Comparison of ENCODE assay signal across 27 mouse cellular contexts in the genomic region with DNA sequence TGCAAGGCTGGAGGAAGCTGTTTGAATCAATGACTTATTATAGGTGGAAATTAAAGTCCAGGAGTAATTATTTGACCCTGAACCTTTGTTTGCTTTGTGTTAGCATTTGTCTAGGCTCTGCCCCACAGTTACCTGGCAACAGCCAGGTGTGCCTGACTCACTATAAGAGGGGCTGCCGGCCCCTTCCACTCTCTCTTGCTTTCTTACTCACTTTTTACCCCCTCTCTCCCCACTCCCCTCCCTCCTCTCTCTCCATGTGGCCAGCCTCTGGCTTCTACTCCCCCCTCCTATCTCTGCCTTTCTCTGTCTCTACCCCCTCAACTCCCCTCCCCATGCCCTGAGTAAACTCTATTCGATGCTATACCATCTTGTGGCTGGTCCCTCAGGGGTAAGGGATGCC. TPM values are rescaled to one million over a fixed set of nuclear protein-coding genes. Genes with fewer than 3 reads are reported as not detected.
DNase-seq lines count a peak whose midpoint lies in the region; ATAC-seq and TF ChIP-seq lines count a peak whose summit lies in the region.
"Had no signal": no experiment of that assay in that cellular context is flagged by ENCODE, and none has a peak within 500 bp of the region (broad histone marks: within the 10 kb centered on the region; RNA-seq: fewer than 3 reads in every experiment).

No protein-coding gene starts in this region.

- no peak overlapping the region for H3K9ac ChIP-seq in midbrain, embryonic 12.5 days (replicated peaks)
- H3K9ac ChIP-seq in midbrain, postnatal 0 days (replicated peaks; ENCODE audit: low read length, poor library complexity, severe bottlenecking) = no peak overlapping the region
- no peak overlapping the region for H3K9ac ChIP-seq in stomach, embryonic 14.5 days (replicated peaks; ENCODE audit: low read depth, low read length)
- H3K9ac ChIP-seq in stomach, postnatal 0 days (ENCODE audit: low read length) = no peak overlapping the region
- H3K9ac ChIP-seq: embryonic facial prominence, embryonic 15.5 days had no signal

- peak; percentile 56 for DNase-seq in heart, adult 11 months
- no peak for DNase-seq in heart, adult 9 months (ENCODE audit: low spot score in 2 of 2)
- DNase-seq in kidney, adult 9 months = peak; percentile 51
- DNase-seq in kidney, adult 18-20 months = no peak
- no peak for DNase-seq in midbrain, postnatal 0 days (ENCODE audit: low spot score)
- DNase-seq in stomach, postnatal 0 days (ENCODE audit: low spot score) = no peak
- DNase-seq: adrenal gland, adult 8-10 months; adrenal gland, postnatal 36 days; B cell, adult 2 months; cerebellum, adult 8-10 months; cerebellum, postnatal 14 days; embryo, embryonic 11 days; gastrocnemius, adult 2 months; gastrocnemius, postnatal 25 days; heart, postnatal 10 days; heart, postnatal 4 days had no signal

- H3K9me3 ChIP-seq in midbrain, embryonic 12.5 days = no peaks in the 10 kb centered on the region
- H3K9me3 ChIP-seq in midbrain, postnatal 0 days (ENCODE audit: low read length) = no peaks in the 10 kb centered on the region
- H3K9me3 ChIP-seq in stomach, embryonic 14.5 days (ENCODE audit: control insufficient read depth, low read depth, low read length) = no peaks in the 10 kb centered on the region
- H3K9me3 ChIP-seq in stomach, postnatal 0 days (ENCODE audit: control insufficient read depth, low read length) = no peaks in the 10 kb centered on the region
- H3K9me3 ChIP-seq: embryonic facial prominence, embryonic 15.5 days; forebrain, embryonic 10.5 days; G1E; heart, embryonic 10.5 days had no signal

- no peak overlapping the region for H3K4me3 ChIP-seq in midbrain, embryonic 12.5 days
- no peak overlapping the region for H3K4me3 ChIP-seq in midbrain, postnatal 0 days (ENCODE audit: low read depth, low read length)
- H3K4me3 ChIP-seq in stomach, embryonic 14.5 days (ENCODE audit: low read depth, low read length) = no peak overlapping the region
- no peak overlapping the region for H3K4me3 ChIP-seq in stomach, postnatal 0 days (ENCODE audit: low read depth, low read length)
- H3K4me3 ChIP-seq: embryonic facial prominence, embryonic 15.5 days; erythroblast, embryonic 14.5 days; forebrain, embryonic 10.5 days; gastrocnemius, adult 2 months; heart, embryonic 10.5 days had no signal

- no peak for TF ChIP-seq EP300 in stomach, postnatal 0 days (optimal IDR thresholded peaks at IDR 0.05)

- H3K4me1 ChIP-seq in midbrain, embryonic 12.5 days = peaks cover 13% of the 10 kb centered on the region
- no peaks in the 10 kb centered on the region for H3K4me1 ChIP-seq in midbrain, postnatal 0 days (ENCODE audit: insufficient read depth, low read length)
- no peaks in the 10 kb centered on the region for H3K4me1 ChIP-seq in stomach, embryonic 14.5 days (ENCODE audit: control insufficient read depth, insufficient read depth, low read length)
- no peaks in the 10 kb centered on the region for H3K4me1 ChIP-seq in stomach, postnatal 0 days (replicated peaks; ENCODE audit: control insufficient read depth, insufficient read depth)
- H3K4me1 ChIP-seq: embryonic facial prominence, embryonic 15.5 days had no signal

- H3K27ac ChIP-seq in midbrain, embryonic 12.5 days (replicated peaks) = 0 out of 2 replicates have a peak overlapping the region, but pooled peaks have one; percentile 39
- no peak overlapping the region for H3K27ac ChIP-seq in midbrain, postnatal 0 days (ENCODE audit: low read depth, low read length)
- H3K27ac ChIP-seq in stomach, embryonic 14.5 days (ENCODE audit: low read length) = no peak overlapping the region
- H3K27ac ChIP-seq in stomach, postnatal 0 days (replicated peaks) = no peak overlapping the region
- H3K27ac ChIP-seq: embryonic facial prominence, embryonic 15.5 days; forebrain, embryonic 10.5 days; gastrocnemius, adult 2 months; heart, embryonic 10.5 days had no signal

- H3K36me3 ChIP-seq in midbrain, embryonic 12.5 days = no peaks in the 10 kb centered on the region
- no peaks in the 10 kb centered on the region for H3K36me3 ChIP-seq in midbrain, postnatal 0 days (ENCODE audit: insufficient read depth, low read length)
- H3K36me3 ChIP-seq in stomach, embryonic 14.5 days (ENCODE audit: control insufficient read depth, insufficient read depth, low read length) = no peaks in the 10 kb centered on the region
- no peaks in the 10 kb centered on the region for H3K36me3 ChIP-seq in stomach, postnatal 0 days (ENCODE audit: control insufficient read depth, insufficient read depth, low read length)
- H3K36me3 ChIP-seq: embryonic facial prominence, embryonic 15.5 days; forebrain, embryonic 10.5 days; G1E; heart, embryonic 10.5 days had no signal

- 52% methylated on average over 2 of the region's 2 CpGs for WGBS in midbrain, embryonic 12.5 days
- WGBS in midbrain, postnatal 0 days = 68% methylated on average over 2 of the region's 2 CpGs
- WGBS in stomach, embryonic 14.5 days = 54% methylated on average over 2 of the region's 2 CpGs
- WGBS in stomach, postnatal 0 days = 38% methylated on average over 2 of the region's 2 CpGs

- no peak overlapping the region for H3K4me2 ChIP-seq in midbrain, embryonic 12.5 days (replicated peaks)
- H3K4me2 ChIP-seq in midbrain, postnatal 0 days (ENCODE audit: low read depth, low read length, poor library complexity, severe bottlenecking) = no peak overlapping the region
- no peak overlapping the region for H3K4me2 ChIP-seq in stomach, embryonic 14.5 days (replicated peaks; ENCODE audit: low read depth, low read length)
- no peak overlapping the region for H3K4me2 ChIP-seq in stomach, postnatal 0 days (replicated peaks; ENCODE audit: low read depth)
- H3K4me2 ChIP-seq: embryonic facial prominence, embryonic 15.5 days had no signal

- ATAC-seq in midbrain, embryonic 12.5 days (ENCODE audit: low FRiP score, low read depth) = peak; percentile 39; the same call in 1 of the 2 replicates
- ATAC-seq in midbrain, postnatal 0 days (ENCODE audit: low FRiP score) = no peak
- 0 out of 2 replicates have a peak, but pooled peaks have one; percentile 33 for ATAC-seq in stomach, embryonic 14.5 days (ENCODE audit: insufficient number of reproducible peaks, insufficient read depth, low FRiP score, low read depth)
- no peak for ATAC-seq in stomach, postnatal 0 days (ENCODE audit: low FRiP score, low TSS enrichment)
- ATAC-seq: CD4-positive, CD25-positive, alpha-beta regulatory T cell, adult 4 months; forebrain, embryonic 14.5 days had no signal

- no peak for TF ChIP-seq CTCF in midbrain, postnatal 0 days (IDR thresholded peaks at IDR 0.05)
- TF ChIP-seq CTCF in stomach, postnatal 0 days (IDR thresholded peaks at IDR 0.05; ENCODE audit: low read depth) = no peak

- H3K27me3 ChIP-seq in midbrain, embryonic 12.5 days = no peaks in the 10 kb centered on the region
- no peaks in the 10 kb centered on the region for H3K27me3 ChIP-seq in midbrain, postnatal 0 days (ENCODE audit: insufficient read depth, low read length)
- no peaks in the 10 kb centered on the region for H3K27me3 ChIP-seq in stomach, embryonic 14.5 days (ENCODE audit: control insufficient read depth, insufficient read depth, low read length)
- H3K27me3 ChIP-seq in stomach, postnatal 0 days (ENCODE audit: control insufficient read depth, insufficient read depth, low read length) = no peaks in the 10 kb centered on the region
- H3K27me3 ChIP-seq: embryonic facial prominence, embryonic 15.5 days had no signal

RNA-seq across cellular contexts. Expression of gene Osbpl6, which starts 33.2 kb away (rescaled TPM):
- 16.0 and 17.1 TPM in 2 replicates for polyA plus RNA-seq in midbrain, embryonic 12.5 days (2016; fragmentation: Nextera tagmentation; extraction: Ambion mirVana)
- 17.0 and 20.4 TPM in 2 replicates for total RNA-seq in midbrain, postnatal 0 days (2014; rRNA removed)
- polyA plus RNA-seq in midbrain, postnatal 0 days (2015; fragmentation: Nextera tagmentation; extraction: Ambion mirVana) = 22.2 and 26.7 TPM in 2 replicates
- polyA plus RNA-seq in stomach, embryonic 14.5 days (2014; fragmentation: Nextera tagmentation; extraction: Ambion mirVana) = 12.7 and 14.7 TPM in 2 replicates
- polyA plus RNA-seq in stomach, postnatal 0 days (2015; fragmentation: Nextera tagmentation; extraction: Ambion mirVana) = 4.0 and 4.7 TPM in 2 replicates
- total RNA-seq: common myeloid progenitor, adult 5-6 weeks; granulocyte monocyte progenitor cell, adult 5-6 weeks had no signal
- polyA plus RNA-seq: erythroblast, embryonic 14.5 days; G1E had no signal

Comparison
In these comparisons a context has a peak if more than half of its experiments do, and no peak if none do; other contexts are left out.
1. DNase-seq: peak in heart, adult 11 months (single experiment) and kidney, adult 9 months (single experiment); none in heart, adult 9 months (0 of 2), kidney, adult 18-20 months (single experiment), midbrain, postnatal 0 days (single experiment) and stomach, postnatal 0 days (single experiment).
2. ATAC-seq: peak in midbrain, embryonic 12.5 days (single experiment) and stomach, embryonic 14.5 days (single experiment); none in midbrain, postnatal 0 days (single experiment) and stomach, postnatal 0 days (single experiment).